Mouse (Mus musculus) kidney, postnatal 0 days (tissue): ENCODE data around the gene Gch1. TPM values are rescaled to one million over a fixed set of nuclear protein-coding genes. Genes with fewer than 3 reads are reported as not detected.
A peak's percentile ranks its signal among the peaks of the same experiment; 100 is the strongest.

Source experiments
- ATAC-seq: fragments of 200-750 bp; cut with Nextera tagmentation; replicated peaks from 2 replicates; pipeline ENCODE4 v1.8.0; 2017; ENCODE audit warnings: low read depth, moderate number of reproducible peaks, moderate TSS enrichment, moderate library complexity; ENCODE audit not compliant: low FRiP score
- DNase-seq: peaks from one replicate; pipeline ENCODE4 v3.0.0-alpha.2; 2016; ENCODE audit warnings: low spot score
- H3K27ac ChIP-seq: fragments of 300-500 bp; sonication (generic); 2 replicates; pipeline ENCODE4 v1.5.1; 2014; ENCODE audit warnings: mild to moderate bottlenecking
- H3K27me3 ChIP-seq: fragments of 300-500 bp; sonication (generic); 2 replicates; pipeline ENCODE4 v1.6.1; 2014; ENCODE audit warnings: low read length, mixed read lengths; ENCODE audit not compliant: insufficient read depth
- H3K36me3 ChIP-seq: fragments of 300-500 bp; sonication (generic); 2 replicates; pipeline ENCODE4 v1.6.1; 2014; ENCODE audit warnings: low read length, mixed read lengths; ENCODE audit not compliant: insufficient read depth
- H3K4me1 ChIP-seq: fragments of 300-500 bp; sonication (generic); replicated peaks from 2 replicates; pipeline ENCODE4 v1.6.1; 2014; ENCODE audit warnings: antibody characterized with exemption, low read length, mixed read lengths; ENCODE audit not compliant: insufficient read depth
- H3K4me2 ChIP-seq: fragments of 300-500 bp; sonication (generic); 2 replicates; pipeline ENCODE4 v1.6.1; 2014; ENCODE audit warnings: mild to moderate bottlenecking, low read length, moderate library complexity, mixed read lengths
- H3K4me3 ChIP-seq: fragments of 300-500 bp; sonication (generic); replicated peaks from 2 replicates; pipeline ENCODE4 v1.5.1; 2014; ENCODE audit warnings: low read depth, low read length
- H3K9ac ChIP-seq: fragments of 300-500 bp; sonication (generic); 2 replicates; pipeline ENCODE4 v1.6.1; 2014; ENCODE audit warnings: low read depth, low read length
- H3K9me3 ChIP-seq: fragments of 300-500 bp; sonication (generic); replicated peaks from 2 replicates; pipeline ENCODE4 v1.6.1; 2016; ENCODE audit warnings: low read length, inconsistent platforms, mixed read lengths
- CTCF ChIP-seq: IDR thresholded peaks from 2 replicates; pipeline ENCODE4 v1.5.1; 2016; ENCODE audit warnings: antibody characterized with exemption, low read depth, mild to moderate bottlenecking, moderate library complexity
- WGBS: fragments of 180-500 bp; shearing (Covaris S2); extraction: QIAGEN DNeasy Blood & Tissue Kit; methylation state at CpG from one replicate; pipeline ENCODE4 v1.1.7; 2014; 5-methylcytosine and 5-hydroxymethylcytosine counted together
- polyA plus RNA-seq: library from polyadenylated mRNA; unstranded; fragments of >200 nt; fragmentation: Nextera tagmentation; extraction: Ambion mirVana; gene quantifications from 2 replicates; pipeline ENCODE4 v1.2.1, GENCODE M21; 2015

Gch1 gene
- polyA plus RNA-seq, 1 experiment from 2014 or later = 2.2 TPM

DNA sequence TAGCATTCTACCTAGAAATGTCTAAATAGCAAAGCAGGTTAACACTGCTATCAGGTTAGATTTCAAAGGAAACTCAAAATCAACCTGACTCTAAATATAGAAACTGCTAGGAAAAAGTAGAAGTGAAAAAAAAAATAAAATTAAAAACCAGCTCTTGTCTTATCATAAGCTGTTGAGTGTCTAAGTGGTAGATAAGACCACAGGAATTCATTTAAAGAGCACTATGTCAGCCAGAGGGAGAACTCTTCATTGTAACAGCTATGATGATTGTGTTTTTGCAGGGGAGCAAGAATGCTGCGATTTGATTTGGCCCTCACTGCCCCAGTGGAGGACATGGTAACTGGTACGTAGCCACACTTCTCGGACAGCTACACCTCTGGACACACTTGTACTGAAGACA, 34.9 kb downstream of the Gch1 start:
- Histone ChIP-seq H3K4me3 (no peak overlapping the region), H3K9ac (no peak overlapping the region), H3K4me1 (no peaks in the 10 kb centered on the region), H3K4me2 (no peak overlapping the region), H3K27me3 (no peaks in the 10 kb centered on the region), H3K27ac (no peak overlapping the region), H3K36me3 (no peaks in the 10 kb centered on the region), H3K9me3 (no peaks in the 10 kb centered on the region)
- no peak for TF ChIP-seq CTCF
- 84% methylated on average over 3 of the region's 3 CpGs for WGBS
- ATAC-seq (no peak), DNase-seq (no peak)

- TF ChIP-seq CTCF = no peak
- WGBS = 88% methylated on average over 6 of the region's 6 CpGs
- H3K4me2 ChIP-seq = no peak overlapping the region
- no peaks in the 10 kb centered on the region for H3K9me3 ChIP-seq
- DNase-seq (no peak), ATAC-seq (no peak)
- H3K27me3 ChIP-seq = no peaks in the 10 kb centered on the region
- no peaks in the 10 kb centered on the region for H3K4me1 ChIP-seq
- H3K9ac ChIP-seq = no peak overlapping the region
- no peak overlapping the region for H3K27ac ChIP-seq
- no peaks in the 10 kb centered on the region for H3K36me3 ChIP-seq
- no peak overlapping the region for H3K4me3 ChIP-seq
These were observed 37.9 kb downstream of the Gch1 start for GRCm38 (mm10) chr14:47151306-47151705.

DNA sequence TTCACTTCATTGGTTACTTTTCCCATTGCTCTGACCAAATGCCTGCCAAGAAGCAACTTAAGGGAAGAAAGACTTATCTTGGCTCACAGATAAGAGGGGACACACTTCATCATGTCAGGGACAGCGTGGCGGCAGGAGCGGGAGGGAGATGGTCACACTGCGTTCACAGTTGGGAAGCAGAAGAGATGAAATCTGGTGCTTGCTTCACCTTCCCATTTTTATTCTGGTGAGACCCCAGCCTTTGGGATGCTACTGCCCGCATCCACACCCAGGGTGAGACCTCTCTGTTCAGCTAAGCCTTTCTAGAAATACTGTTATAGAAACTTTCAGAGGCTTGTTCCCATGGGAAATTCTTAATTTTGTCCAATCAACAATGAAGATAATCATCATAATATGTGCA, 44.9 kb downstream of the Gch1 start:
- no peak overlapping the region for H3K4me3 ChIP-seq
- H3K4me1 ChIP-seq = no peaks in the 10 kb centered on the region
- 98% methylated on average over 5 of the region's 5 CpGs for WGBS
- H3K4me2 ChIP-seq = no peak overlapping the region
- H3K9ac ChIP-seq = no peak overlapping the region
- H3K9me3 ChIP-seq = no peaks in the 10 kb centered on the region
- TF ChIP-seq CTCF = no peak
- ATAC-seq = no peak
- no peak overlapping the region for H3K27ac ChIP-seq
- no peak for DNase-seq
- H3K36me3 ChIP-seq = no peaks in the 10 kb centered on the region
- H3K27me3 ChIP-seq = no peaks in the 10 kb centered on the region

DNA sequence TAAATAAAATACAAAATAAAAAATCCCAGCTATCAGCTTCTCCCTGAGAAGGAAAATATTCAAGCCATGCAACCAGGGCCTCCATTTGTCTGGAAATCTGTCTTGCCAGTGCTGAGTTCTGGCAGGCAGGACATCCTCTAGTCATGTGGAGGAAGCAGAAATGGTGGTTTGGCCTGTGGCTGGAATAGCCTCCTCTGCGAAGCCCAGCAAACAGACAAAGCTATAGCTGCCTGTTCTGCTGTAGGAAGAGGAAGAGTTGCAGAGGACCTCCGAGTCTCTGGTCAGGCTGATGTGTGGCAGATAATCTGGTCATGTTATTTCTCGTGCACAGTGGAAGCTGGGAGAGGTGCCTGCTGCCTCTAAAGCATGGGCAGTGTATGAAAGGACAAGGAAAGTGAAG, 50.4 kb downstream of the Gch1 start:
- no peak overlapping the region for H3K9ac ChIP-seq
- no peaks in the 10 kb centered on the region for H3K36me3 ChIP-seq
- H3K4me3 ChIP-seq = no peak overlapping the region
- ATAC-seq = no peak
- no peak overlapping the region for H3K4me2 ChIP-seq
- DNase-seq = no peak
- 74% methylated on average over 3 of the region's 3 CpGs for WGBS
- no peaks in the 10 kb centered on the region for H3K27me3 ChIP-seq
- no peaks in the 10 kb centered on the region for H3K9me3 ChIP-seq
- H3K27ac ChIP-seq = no peak overlapping the region
- H3K4me1 ChIP-seq = no peaks in the 10 kb centered on the region
- no peak for TF ChIP-seq CTCF

GRCm38 (mm10) chr14:47136637-47137036, 52.6 kb downstream of the Gch1 start:
- no peaks in the 10 kb centered on the region for H3K36me3 ChIP-seq
- 64% methylated on average over 5 of the region's 5 CpGs for WGBS
- no peak overlapping the region for H3K4me2 ChIP-seq
- DNase-seq = peak; percentile 10
- H3K4me1 ChIP-seq = no peaks in the 10 kb centered on the region
- no peaks in the 10 kb centered on the region for H3K9me3 ChIP-seq
- peak; percentile 79 for ATAC-seq
- H3K9ac ChIP-seq = no peak overlapping the region
- no peak overlapping the region for H3K27ac ChIP-seq
- no peak for TF ChIP-seq CTCF
- H3K4me3 ChIP-seq = no peak overlapping the region
- no peaks in the 10 kb centered on the region for H3K27me3 ChIP-seq

DNA sequence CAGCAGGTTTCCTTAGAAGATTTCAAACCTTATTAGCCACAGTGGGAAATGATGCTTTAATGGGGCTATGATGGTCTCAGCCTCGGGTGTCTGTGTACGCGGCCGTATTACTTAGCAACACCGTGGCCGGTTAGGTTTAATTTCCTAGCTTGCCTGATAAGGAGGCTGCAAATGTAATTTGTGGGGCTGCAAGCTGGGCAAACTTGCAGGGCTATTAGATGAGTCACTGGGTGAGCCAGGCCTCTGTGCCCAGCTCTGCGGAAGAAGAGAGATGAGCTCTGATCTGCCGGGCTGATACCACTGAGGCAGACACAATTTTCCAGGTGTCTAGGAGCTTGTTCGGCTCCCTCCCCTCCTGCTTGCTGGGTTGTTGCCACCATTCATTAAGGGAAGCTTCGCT, 55.3 kb downstream of the Gch1 start:
- H3K27ac ChIP-seq = no peak overlapping the region

GRCm38 (mm10) chr14:47127987-47128386, 61.2 kb downstream of the Gch1 start:
- WGBS = 87% methylated on average over 5 of the region's 5 CpGs
- DNase-seq = no peak

More for the DNA sequence above, 55.3 kb downstream of the Gch1 start:
- Histone ChIP-seq H3K4me1 (no peaks in the 10 kb centered on the region), H3K36me3 (no peaks in the 10 kb centered on the region), H3K4me2 (no peak overlapping the region), H3K9ac (no peak overlapping the region), H3K4me3 (no peak overlapping the region), H3K27me3 (no peaks in the 10 kb centered on the region), H3K9me3 (no peaks in the 10 kb centered on the region)
- no peak for ATAC-seq
- no peak for DNase-seq
- WGBS = 65% methylated on average over 10 of the region's 10 CpGs
- no peak for TF ChIP-seq CTCF

More at GRCm38 (mm10) chr14:47127987-47128386, 61.2 kb downstream of the Gch1 start:
- H3K27ac ChIP-seq = no peak overlapping the region
- no peak overlapping the region for H3K4me3 ChIP-seq
- no peak overlapping the region for H3K9ac ChIP-seq
- no peaks in the 10 kb centered on the region for H3K9me3 ChIP-seq
- no peak for ATAC-seq
- H3K4me1 ChIP-seq = no peaks in the 10 kb centered on the region
- no peak overlapping the region for H3K4me2 ChIP-seq
- no peak for TF ChIP-seq CTCF
- H3K36me3 ChIP-seq = no peaks in the 10 kb centered on the region
- H3K27me3 ChIP-seq = no peaks in the 10 kb centered on the region
